16 mouse cellular contexts compared by ENCODE assay signal in genomic region chr10:80011740-80012139, GRCm38 (mm10). TPM values are rescaled to one million over a fixed set of nuclear protein-coding genes. Genes with fewer than 3 reads are reported as not detected.
A peak's percentile ranks its signal among the peaks of the same experiment; 100 is the strongest.
DNase-seq lines count a peak whose midpoint lies in the region.
"Had no signal": no experiment of that assay in that cellular context is flagged by ENCODE, and none has a peak within 500 bp of the region (broad histone marks: within the 10 kb centered on the region; RNA-seq: fewer than 3 reads in every experiment).

No protein-coding gene starts in this region.

- H3K9me3 ChIP-seq in heart, embryonic 10.5 days: peaks cover 17% of the 10 kb centered on the region; the same call in 1 of the 2 replicates

- peak; percentile 92 for DNase-seq in heart, adult 11 months
- DNase-seq in heart, adult 9 months (ENCODE audit: low spot score in 2 of 2): no peak
- no peak for DNase-seq in heart, embryonic 10.5 days (ENCODE audit: low spot score)
- no peak for DNase-seq in heart, postnatal 4 days
- DNase-seq: adrenal gland, adult 2 months; adrenal gland, adult 8-10 months; adrenal gland, postnatal 10 days; adrenal gland, postnatal 14 days; adrenal gland, postnatal 25 days; adrenal gland, postnatal 36 days; B cell, adult 2 months; cerebellum, adult 11 months; cerebellum, adult 11-12 months; cerebellum, adult 18-20 months had no signal

- H3K36me3 ChIP-seq in heart, embryonic 10.5 days: peaks cover 44% of the 10 kb centered on the region

- H3K27ac ChIP-seq in heart, embryonic 10.5 days: no peak overlapping the region

- 84% methylated on average over 6 of the region's 6 CpGs for WGBS in heart, embryonic 10.5 days

- H3K27me3 ChIP-seq in heart, embryonic 10.5 days (ENCODE audit: insufficient read depth, poor library complexity, severe bottlenecking): peaks cover 61% of the 10 kb centered on the region
- H3K27me3 ChIP-seq: CH12.LX, Patski had no signal

- peaks cover 28% of the 10 kb centered on the region for H3K4me1 ChIP-seq in heart, embryonic 10.5 days

- H3K4me3 ChIP-seq in heart, embryonic 10.5 days: peak overlapping the region; percentile 19; the same call in 1 of the 2 replicates

RNA-seq across cellular contexts. Expression of gene Arhgap45, which starts 4.7 kb away (rescaled TPM):
- 12.0 and 16.7 TPM in 2 replicates for polyA plus RNA-seq in heart, embryonic 10.5 days (2016; fragmentation: Nextera tagmentation; extraction: Ambion mirVana)
- 1 to 10 TPM; 4.0 to 4.1 TPM for total RNA-seq in heart, postnatal 4 days (2021)

RNA-seq across cellular contexts. Expression of gene Abca7, which starts 15.4 kb away (rescaled TPM):
- 2.8 and 4.1 TPM in 2 replicates for polyA plus RNA-seq in heart, embryonic 10.5 days (2016; fragmentation: Nextera tagmentation; extraction: Ambion mirVana)
- total RNA-seq in heart, postnatal 4 days (2021): 1 to 10 TPM; 6.9 to 8.1 TPM

RNA-seq across cellular contexts. Expression of gene Cnn2, which starts 23.4 kb away (rescaled TPM):
- 408 and 456 TPM in 2 replicates for polyA plus RNA-seq in heart, embryonic 10.5 days (2016; fragmentation: Nextera tagmentation; extraction: Ambion mirVana)
- total RNA-seq in heart, postnatal 4 days (2021): 100 to 1,000 TPM; 109 to 113 TPM

RNA-seq across cellular contexts. Expression of gene Tmem259, which starts 27.6 kb away (rescaled TPM):
- 12.7 and 16.4 TPM in 2 replicates for polyA plus RNA-seq in heart, embryonic 10.5 days (2016; fragmentation: Nextera tagmentation; extraction: Ambion mirVana)
- 100 to 1,000 TPM; 117 to 120 TPM for total RNA-seq in heart, postnatal 4 days (2021)

RNA-seq across cellular contexts. Expression of gene Polr2e, which starts 27.9 kb away (rescaled TPM):
- 181 and 233 TPM in 2 replicates for polyA plus RNA-seq in heart, embryonic 10.5 days (2016; fragmentation: Nextera tagmentation; extraction: Ambion mirVana)
- total RNA-seq in heart, postnatal 4 days (2021): 10 to 100 TPM; 66.6 to 70.7 TPM
